Mouse (Mus musculus): Measurements from ENCODE around the gene Gsx2. TPM values are rescaled to one million over a fixed set of nuclear protein-coding genes. Genes with fewer than 3 reads are reported as not detected.
A peak's percentile ranks its signal among the peaks of the same experiment; 100 is the strongest.

Gsx2 gene
- 0.59 and 0.80 TPM in 2 replicates for polyA plus RNA-seq (2016; fragmentation: Nextera tagmentation; extraction: Ambion mirVana)

DNA sequence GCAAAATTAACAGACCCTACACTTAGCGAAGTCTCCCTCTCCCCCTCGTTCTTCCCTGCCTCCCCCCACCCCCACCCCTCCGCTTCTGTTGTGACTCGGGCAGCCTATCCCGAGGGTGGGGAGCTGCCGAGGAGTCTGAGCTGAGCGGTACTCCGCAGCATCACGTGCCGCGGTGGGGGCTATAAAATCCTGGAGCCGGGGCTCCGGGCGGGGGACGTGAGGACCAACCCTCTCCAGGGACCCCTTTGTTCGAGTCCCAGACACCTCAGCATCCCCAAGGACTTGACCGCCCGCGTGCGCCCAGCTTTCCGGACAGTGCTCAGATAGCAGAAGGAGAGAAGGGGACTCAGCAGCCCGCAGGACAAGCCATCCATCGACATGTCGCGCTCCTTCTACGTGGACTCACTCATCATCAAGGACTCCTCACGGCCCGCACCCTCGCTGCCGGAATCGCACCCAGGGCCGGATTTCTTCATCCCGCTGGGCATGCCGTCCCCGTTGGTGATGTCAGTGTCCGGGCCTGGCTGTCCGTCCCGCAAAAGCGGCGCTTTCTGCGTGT is at the start of gene Gsx2:
TSS of gene Gsx2 (plus strand) at position 219 of the 559 bp plus-strand sequence.
- peak within 1 kb of the TSS; percentile 30 for H3K4me3 ChIP-seq
- no peak for ATAC-seq (ENCODE audit: insufficient number of reproducible peaks, insufficient read depth, low FRiP score, low TSS enrichment)
- no peaks in the 10 kb centered on the region for H3K36me3 ChIP-seq
- H3K27me3 ChIP-seq: peaks cover 90% of the 10 kb centered on the region
- H3K27ac ChIP-seq: no peak within 1 kb of the TSS
- peaks cover 14% of the 10 kb centered on the region for H3K4me1 ChIP-seq
- H3K9me3 ChIP-seq: no peaks in the 10 kb centered on the region
- H3K4me2 ChIP-seq (replicated peaks): peak within 1 kb of the TSS; percentile 46
- under 1% methylated on average over 41 of the region's 41 CpGs for WGBS
- H3K9ac ChIP-seq: no peak within 1 kb of the TSS; the same call in 1 of the 2 replicates

DNA sequence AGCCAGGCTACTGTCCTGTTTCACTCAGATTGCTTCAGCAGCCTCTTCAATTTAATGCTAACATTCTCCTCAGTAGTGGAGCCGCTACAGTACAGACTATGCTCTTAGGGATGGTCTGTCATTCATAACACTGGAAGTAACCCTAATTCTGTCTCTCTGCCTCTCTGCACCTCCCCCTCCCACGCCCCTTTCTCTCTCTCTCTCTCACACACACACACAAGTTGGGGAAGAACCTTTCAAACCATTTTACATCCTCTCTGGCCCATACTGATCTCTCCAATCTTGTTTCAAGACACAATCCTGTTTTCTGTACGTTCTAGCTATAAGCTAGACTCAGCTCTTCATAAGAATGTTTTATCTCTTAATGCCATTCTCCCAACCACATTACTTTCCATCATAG is 39.9 kb upstream of the Gsx2 start:
- Histone ChIP-seq H3K27ac (no peak overlapping the region), H3K36me3 (no peaks in the 10 kb centered on the region), H3K4me1 (0 out of 2 replicates have a peak, but pooled peaks cover 2% of the 10 kb centered on the region), H3K4me2 (replicated peaks) (no peak overlapping the region), H3K27me3 (no peaks in the 10 kb centered on the region), H3K9me3 (no peaks in the 10 kb centered on the region), H3K4me3 (no peak overlapping the region), H3K9ac (no peak overlapping the region)
- WGBS: 89% methylated on average over 3 of the region's 3 CpGs
- no peak for ATAC-seq (ENCODE audit: insufficient number of reproducible peaks, insufficient read depth, low FRiP score, low TSS enrichment)

DNA sequence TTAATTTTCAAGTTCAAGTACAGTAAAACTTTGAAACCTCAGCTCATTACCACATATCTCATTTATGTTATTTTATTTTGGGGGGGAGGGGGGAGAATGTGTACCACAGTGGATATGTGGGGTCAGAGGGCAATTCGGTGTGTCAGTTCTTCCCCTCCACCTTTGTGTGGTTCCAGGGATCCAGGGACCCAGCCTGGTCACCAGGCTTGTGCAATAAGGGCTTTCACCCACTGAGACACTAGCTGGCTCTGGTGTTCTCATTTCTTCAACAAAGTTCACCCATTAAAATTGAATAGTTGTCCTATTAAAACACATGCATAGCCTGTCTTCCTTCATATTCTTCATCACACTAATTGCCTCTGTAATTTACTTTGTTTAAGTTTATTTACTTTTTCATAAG is 36.1 kb upstream of the Gsx2 start:
- WGBS: 82% methylated on average over 1 of the region's 1 CpGs
- no peak overlapping the region for H3K9ac ChIP-seq
- no peaks in the 10 kb centered on the region for H3K27me3 ChIP-seq
- no peak overlapping the region for H3K4me2 ChIP-seq (replicated peaks)
- H3K27ac ChIP-seq: no peak overlapping the region
- H3K4me3 ChIP-seq: no peak overlapping the region
- peaks cover 7% of the 10 kb centered on the region for H3K4me1 ChIP-seq
- no peak for ATAC-seq (ENCODE audit: insufficient number of reproducible peaks, insufficient read depth, low FRiP score, low TSS enrichment)
- no peaks in the 10 kb centered on the region for H3K9me3 ChIP-seq
- peaks cover 3% of the 10 kb centered on the region; the same call in 1 of the 2 replicates for H3K36me3 ChIP-seq

DNA sequence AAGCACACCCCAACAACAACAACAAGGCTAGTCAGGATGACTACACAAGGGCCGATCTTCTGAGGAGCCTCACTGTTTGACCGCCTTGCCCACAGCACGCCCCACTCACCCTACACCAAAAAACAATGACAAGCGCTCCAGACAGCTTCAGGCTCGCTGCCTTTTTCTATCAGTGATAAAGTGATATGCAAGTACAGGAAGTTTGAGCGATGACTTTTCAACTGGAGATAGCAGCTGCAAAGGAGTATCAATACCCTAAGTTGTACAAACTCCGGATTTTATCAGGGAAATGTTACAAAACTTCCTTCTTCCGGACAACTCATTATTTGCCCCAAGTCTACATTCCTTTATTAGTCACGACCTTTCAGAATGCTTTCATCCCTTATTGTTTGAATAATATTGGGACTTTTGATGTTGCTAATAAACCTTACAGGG is 32.4 kb upstream of the Gsx2 start:
- peaks cover 7% of the 10 kb centered on the region for H3K4me1 ChIP-seq
- H3K27ac ChIP-seq: no peak overlapping the region
- ATAC-seq (ENCODE audit: insufficient number of reproducible peaks, insufficient read depth, low FRiP score, low TSS enrichment): no peak
- H3K4me2 ChIP-seq (replicated peaks): peak overlapping the region; percentile 80
- H3K36me3 ChIP-seq: peaks cover 3% of the 10 kb centered on the region; the same call in 1 of the 2 replicates
- peak overlapping the region; percentile 99 for H3K9ac ChIP-seq
- WGBS: 62% methylated on average over 9 of the region's 9 CpGs
- no peaks in the 10 kb centered on the region for H3K9me3 ChIP-seq
- no peaks in the 10 kb centered on the region for H3K27me3 ChIP-seq
- peak overlapping the region; percentile 96 for H3K4me3 ChIP-seq

DNA sequence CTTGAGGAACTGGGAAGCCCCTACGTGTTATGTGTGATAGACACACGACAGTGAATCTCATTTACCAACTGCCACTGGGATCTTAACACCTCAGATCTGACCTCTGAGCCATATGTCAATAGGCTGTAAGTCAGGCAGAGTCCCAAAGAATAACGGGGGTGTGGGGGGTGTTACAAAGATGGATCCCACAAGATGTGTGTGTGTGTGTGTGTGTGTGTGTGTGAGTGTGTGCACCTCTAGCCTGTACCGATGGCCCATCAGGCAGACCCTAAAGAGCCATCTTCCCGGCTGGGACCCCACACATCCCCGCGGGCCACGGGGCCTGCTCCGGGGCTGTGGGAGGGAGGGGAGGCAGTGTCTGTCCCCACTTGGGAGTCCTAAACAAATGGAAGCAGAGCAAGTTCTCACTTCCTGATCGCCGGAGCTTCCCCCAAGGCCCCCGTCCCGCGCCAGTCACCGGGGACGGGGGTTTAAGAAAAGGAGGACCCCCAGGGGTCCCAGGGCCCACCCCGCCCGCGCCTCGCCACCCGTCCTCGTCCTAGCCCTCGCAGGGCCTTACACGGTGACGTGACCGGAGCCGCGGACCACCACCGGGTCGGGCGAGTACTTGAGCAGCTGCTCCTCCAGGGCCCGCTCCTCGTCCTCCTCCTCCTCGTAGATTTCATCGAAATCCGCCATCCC is 31.6 kb upstream of the Gsx2 start:
- Histone ChIP-seq H3K4me1 (peaks cover 7% of the 10 kb centered on the region), H3K27me3 (no peaks in the 10 kb centered on the region), H3K4me3 (peak overlapping the region; percentile 96), H3K27ac (peak overlapping the region; percentile 85), H3K36me3 (peaks cover 3% of the 10 kb centered on the region; the same call in 1 of the 2 replicates), H3K4me2 (replicated peaks) (peak overlapping the region; percentile 80), H3K9ac (peak overlapping the region; percentile 99), H3K9me3 (no peaks in the 10 kb centered on the region)
- peak; percentile 82 for ATAC-seq (ENCODE audit: insufficient number of reproducible peaks, insufficient read depth, low FRiP score, low TSS enrichment)
- WGBS: under 1% methylated on average over 36 of the region's 36 CpGs

DNA sequence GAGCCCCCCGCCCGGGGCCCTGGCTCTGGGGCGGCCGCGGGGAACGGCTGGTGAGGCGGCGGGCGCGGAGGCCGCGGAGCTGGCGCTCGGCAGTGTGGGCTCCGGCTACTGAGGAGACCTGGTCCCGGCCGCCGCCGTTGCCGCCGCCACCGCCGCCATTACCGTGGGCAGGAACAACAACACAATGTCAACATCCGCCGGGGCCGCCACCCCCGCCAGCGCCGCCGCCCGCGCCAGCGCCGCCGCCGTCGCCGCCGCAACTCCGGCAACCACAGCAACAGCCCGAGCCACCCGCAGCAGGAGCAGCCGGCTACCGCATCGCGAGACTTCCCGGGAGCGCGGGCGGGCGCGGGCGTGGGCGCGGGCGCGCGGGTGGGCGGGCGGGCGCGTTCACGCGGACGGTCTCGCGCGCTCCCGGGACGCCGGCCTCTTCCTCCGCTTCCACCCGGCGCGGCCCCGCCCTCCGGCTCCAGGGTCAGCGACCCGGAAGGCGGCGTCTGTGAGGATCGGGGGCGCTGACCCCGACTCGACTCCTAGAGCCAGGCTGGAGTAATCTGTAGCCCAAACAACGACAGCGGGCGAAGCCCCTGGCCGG is 31.0 kb upstream of the Gsx2 start, which contains the start of gene Chic2:
TSS of gene Chic2 (minus strand) at position 465 of the 595 bp plus-strand sequence.
- Histone ChIP-seq H3K9ac (peak within 1 kb of the TSS; percentile 99), H3K4me1 (peaks cover 7% of the 10 kb centered on the region), H3K27ac (peak within 1 kb of the TSS; percentile 85), H3K4me2 (replicated peaks) (peak within 1 kb of the TSS; percentile 80), H3K4me3 (peak within 1 kb of the TSS; percentile 96), H3K27me3 (no peaks in the 10 kb centered on the region), H3K9me3 (no peaks in the 10 kb centered on the region), H3K36me3 (peaks cover 3% of the 10 kb centered on the region; the same call in 1 of the 2 replicates)
- ATAC-seq (ENCODE audit: insufficient number of reproducible peaks, insufficient read depth, low FRiP score, low TSS enrichment): peak; percentile 89
- WGBS: under 1% methylated on average over 66 of the region's 90 CpGs

DNA sequence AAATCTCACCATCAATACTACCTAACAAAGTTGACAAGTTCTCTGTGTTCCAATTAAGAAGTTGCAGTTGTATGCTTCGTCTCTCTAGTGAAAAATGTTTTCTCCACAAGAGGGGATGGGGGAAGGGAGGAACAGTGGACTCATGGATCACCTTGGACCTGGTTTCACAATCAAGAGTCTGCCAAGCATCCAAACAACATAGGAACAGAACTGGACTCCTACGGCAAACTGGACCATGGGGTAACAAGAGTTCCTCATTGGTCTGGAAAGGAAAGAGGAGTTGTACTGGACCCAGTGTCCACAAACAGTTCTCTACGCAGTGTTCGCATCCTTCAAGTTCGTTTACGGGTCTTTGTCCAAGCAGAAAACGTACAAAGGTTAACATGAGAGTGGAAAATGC is 30.0 kb upstream of the Gsx2 start:
- no peaks in the 10 kb centered on the region for H3K27me3 ChIP-seq
- peaks cover 3% of the 10 kb centered on the region; the same call in 1 of the 2 replicates for H3K36me3 ChIP-seq
- WGBS: 89% methylated on average over 7 of the region's 7 CpGs
- no peak overlapping the region for H3K4me2 ChIP-seq (replicated peaks)
- H3K9ac ChIP-seq: no peak overlapping the region
- H3K27ac ChIP-seq: no peak overlapping the region
- H3K9me3 ChIP-seq: no peaks in the 10 kb centered on the region
- no peak for ATAC-seq (ENCODE audit: insufficient number of reproducible peaks, insufficient read depth, low FRiP score, low TSS enrichment)
- H3K4me3 ChIP-seq: no peak overlapping the region
- H3K4me1 ChIP-seq: peaks cover 7% of the 10 kb centered on the region

DNA sequence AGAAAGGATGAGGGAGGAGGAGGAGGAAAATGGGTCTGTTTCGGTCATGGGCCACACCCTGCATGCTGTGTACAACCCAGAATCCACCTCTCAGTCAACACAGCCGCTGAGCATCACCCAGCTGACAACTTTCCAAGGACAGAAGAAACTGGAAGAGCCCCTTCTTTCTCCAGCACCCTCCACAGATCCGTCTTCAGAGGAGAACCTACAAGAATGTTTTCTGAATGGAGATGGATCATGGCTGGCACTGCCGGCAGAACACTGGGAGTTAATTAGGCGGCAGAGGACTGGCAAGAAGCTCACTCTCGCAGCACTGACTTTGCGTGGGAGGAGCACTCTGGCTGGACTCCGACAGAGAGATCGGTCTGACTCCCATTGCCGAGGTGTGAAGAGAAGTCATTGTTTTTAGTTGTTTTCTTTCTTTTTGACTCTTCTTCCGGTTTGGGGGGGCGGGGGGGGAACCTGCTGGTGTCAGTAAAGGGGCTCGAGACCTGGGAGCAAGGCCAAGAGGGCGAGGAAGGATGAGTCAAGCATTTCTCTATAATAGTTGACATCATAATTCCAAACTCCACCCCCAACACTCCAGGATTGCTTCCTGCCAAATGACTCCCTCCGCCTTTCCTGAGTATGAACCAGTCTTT is 28.6 kb upstream of the Gsx2 start:
- no peaks in the 10 kb centered on the region for H3K36me3 ChIP-seq

DNA sequence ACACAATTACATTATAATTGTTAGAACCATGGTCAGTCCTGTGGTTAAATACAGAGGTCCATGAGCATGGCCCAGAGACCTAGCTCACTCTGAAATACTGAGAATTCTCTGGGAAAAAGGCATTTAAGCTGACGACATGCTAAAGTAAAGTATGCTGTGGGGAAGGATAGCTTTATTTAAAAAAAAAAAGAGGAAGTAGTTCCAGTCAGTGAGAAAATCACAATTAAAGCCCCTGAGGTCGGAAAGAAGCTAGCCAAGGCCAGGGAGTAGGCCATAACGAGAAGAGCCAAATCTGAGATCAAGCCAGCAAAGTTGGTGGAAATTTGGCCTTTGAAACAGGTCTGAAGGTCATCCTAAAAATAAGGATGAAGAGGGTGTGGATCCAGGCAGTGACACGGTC is 24.3 kb upstream of the Gsx2 start:
- Histone ChIP-seq H3K9ac (no peak overlapping the region), H3K4me2 (replicated peaks) (no peak overlapping the region), H3K4me3 (no peak overlapping the region), H3K27ac (no peak overlapping the region), H3K27me3 (no peaks in the 10 kb centered on the region), H3K36me3 (no peaks in the 10 kb centered on the region), H3K9me3 (no peaks in the 10 kb centered on the region), H3K4me1 (no peaks in the 10 kb centered on the region)
- ATAC-seq (ENCODE audit: insufficient number of reproducible peaks, insufficient read depth, low FRiP score, low TSS enrichment): no peak
- WGBS: 69% methylated on average over 4 of the region's 4 CpGs

More for the DNA sequence above, 28.6 kb upstream of the Gsx2 start:
- H3K27me3 ChIP-seq: no peaks in the 10 kb centered on the region
- WGBS: 62% methylated on average over 15 of the region's 15 CpGs
- H3K9ac ChIP-seq: no peak overlapping the region
- H3K27ac ChIP-seq: no peak overlapping the region
- no peaks in the 10 kb centered on the region for H3K9me3 ChIP-seq
- no peak for ATAC-seq (ENCODE audit: insufficient number of reproducible peaks, insufficient read depth, low FRiP score, low TSS enrichment)
- no peak overlapping the region for H3K4me2 ChIP-seq (replicated peaks)
- peaks cover 7% of the 10 kb centered on the region for H3K4me1 ChIP-seq
- H3K4me3 ChIP-seq: no peak overlapping the region

DNA sequence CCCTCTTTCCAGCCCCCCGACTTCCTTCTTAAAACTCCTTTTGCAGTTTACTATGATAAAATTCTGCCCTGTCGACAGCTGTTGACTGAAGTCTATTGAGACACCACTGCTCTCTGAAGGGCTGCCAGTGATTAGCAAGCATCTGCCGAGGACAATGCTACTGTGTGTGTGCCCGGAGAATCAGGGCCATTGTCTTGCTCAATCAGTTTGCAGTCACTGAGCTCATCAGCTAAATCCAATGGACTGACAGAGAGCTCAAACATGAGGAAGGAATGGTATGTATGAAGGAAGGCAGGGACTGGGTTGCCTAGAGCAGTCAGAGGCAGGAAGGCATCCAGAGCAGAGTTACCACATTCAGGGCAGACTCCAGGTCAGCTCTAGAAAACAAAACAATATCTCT is 12.2 kb upstream of the Gsx2 start:
- peaks cover 10% of the 10 kb centered on the region for H3K4me1 ChIP-seq
- 11% methylated on average over 4 of the region's 4 CpGs for WGBS
- no peak overlapping the region for H3K9ac ChIP-seq
- ATAC-seq (ENCODE audit: insufficient number of reproducible peaks, insufficient read depth, low FRiP score, low TSS enrichment): no peak
- no peak overlapping the region for H3K4me2 ChIP-seq (replicated peaks)
- no peaks in the 10 kb centered on the region for H3K36me3 ChIP-seq
- no peak overlapping the region for H3K4me3 ChIP-seq
- H3K9me3 ChIP-seq: no peaks in the 10 kb centered on the region
- peaks cover 16% of the 10 kb centered on the region for H3K27me3 ChIP-seq
- no peak overlapping the region for H3K27ac ChIP-seq

DNA sequence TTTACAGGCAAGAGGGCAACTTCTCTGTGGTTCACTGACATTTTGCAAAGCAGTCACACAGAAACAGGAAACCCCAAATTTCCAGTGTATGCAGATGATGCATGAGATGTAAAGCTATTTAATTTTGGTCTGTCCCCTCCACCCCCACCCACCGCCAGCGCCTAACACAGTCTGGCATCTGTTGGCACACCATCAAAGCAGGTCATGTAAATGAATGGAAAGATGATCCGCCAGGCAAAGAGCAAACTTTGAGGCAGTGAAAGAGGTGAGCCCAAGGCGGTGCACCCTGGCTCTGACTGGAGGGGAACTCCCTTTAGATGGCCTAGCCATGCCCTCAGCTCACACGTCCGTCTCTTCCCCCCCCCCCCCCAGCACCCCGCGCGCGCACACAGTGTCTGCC is 8.7 kb upstream of the Gsx2 start:
- ATAC-seq (ENCODE audit: insufficient number of reproducible peaks, insufficient read depth, low FRiP score, low TSS enrichment): peak; percentile 31; the same call in 1 of the 2 replicates
- peak overlapping the region; percentile 10; the same call in 1 of the 2 replicates for H3K9ac ChIP-seq
- H3K27me3 ChIP-seq: peaks cover 44% of the 10 kb centered on the region
- no peaks in the 10 kb centered on the region for H3K36me3 ChIP-seq
- WGBS: 2% methylated on average over 9 of the region's 10 CpGs
- H3K4me2 ChIP-seq (replicated peaks): peak overlapping the region; percentile 66
- no peaks in the 10 kb centered on the region for H3K9me3 ChIP-seq
- no peak overlapping the region for H3K27ac ChIP-seq
- peaks cover 19% of the 10 kb centered on the region for H3K4me1 ChIP-seq
- peak overlapping the region; percentile 41 for H3K4me3 ChIP-seq
